Mouse (Mus musculus) lung, adult 2 months (tissue): ENCODE data around the gene Ocm. TPM values are rescaled to one million over a fixed set of nuclear protein-coding genes. Genes with fewer than 3 reads are reported as not detected.
"Not testable (repeated sequence)": the region's sequence is repeated elsewhere in the genome, so short reads cannot be mapped to it uniquely, and the experiment has no call there.

Source experiments
- DNase-seq: peaks from one replicate; pipeline ENCODE4 v3.0.0; 2022
- H3K4me1 ChIP-seq: fragments of 200-500 bp; 2 replicates; pipeline ENCODE4 v1.6.1; 2011; ENCODE audit warnings: low read length; ENCODE audit not compliant: control insufficient read depth, insufficient read depth
- H3K4me3 ChIP-seq: fragments of 200-500 bp; replicated peaks from 2 replicates; pipeline ENCODE3; 2011; ENCODE audit warnings: low read depth, mild to moderate bottlenecking, control low read depth, low read length; ENCODE audit errors: extremely low read depth
- CTCF ChIP-seq: fragments of 200-500 bp; IDR thresholded peaks from 2 replicates; pipeline ENCODE4 v1.5.1; 2011; ENCODE audit warnings: mild to moderate bottlenecking, low read length, control low read depth; ENCODE audit not compliant: insufficient read depth
- POLR2A ChIP-seq: fragments of 200-500 bp; IDR thresholded peaks from 2 replicates; pipeline ENCODE4 v1.6.1; 2011; ENCODE audit warnings: low read depth, mild to moderate bottlenecking, control low read depth, low read length, borderline replicate concordance; ENCODE audit errors: extremely low read depth
- WGBS: fragments of 180-500 bp; shearing (Covaris S2); methylation state at CpG from one replicate; pipeline ENCODE4 v1.1.7; 2018; 5-methylcytosine and 5-hydroxymethylcytosine counted together
- polyA plus RNA-seq: library from polyadenylated mRNA; depleted of rRNA; stranded (reverse); fragments of >200 nt; gene quantifications from 2 replicates; pipeline ENCODE4 v1.2.3, GENCODE M21; 2012

Gene Ocm
- polyA plus RNA-seq, 1 experiment, result not detected

DNA sequence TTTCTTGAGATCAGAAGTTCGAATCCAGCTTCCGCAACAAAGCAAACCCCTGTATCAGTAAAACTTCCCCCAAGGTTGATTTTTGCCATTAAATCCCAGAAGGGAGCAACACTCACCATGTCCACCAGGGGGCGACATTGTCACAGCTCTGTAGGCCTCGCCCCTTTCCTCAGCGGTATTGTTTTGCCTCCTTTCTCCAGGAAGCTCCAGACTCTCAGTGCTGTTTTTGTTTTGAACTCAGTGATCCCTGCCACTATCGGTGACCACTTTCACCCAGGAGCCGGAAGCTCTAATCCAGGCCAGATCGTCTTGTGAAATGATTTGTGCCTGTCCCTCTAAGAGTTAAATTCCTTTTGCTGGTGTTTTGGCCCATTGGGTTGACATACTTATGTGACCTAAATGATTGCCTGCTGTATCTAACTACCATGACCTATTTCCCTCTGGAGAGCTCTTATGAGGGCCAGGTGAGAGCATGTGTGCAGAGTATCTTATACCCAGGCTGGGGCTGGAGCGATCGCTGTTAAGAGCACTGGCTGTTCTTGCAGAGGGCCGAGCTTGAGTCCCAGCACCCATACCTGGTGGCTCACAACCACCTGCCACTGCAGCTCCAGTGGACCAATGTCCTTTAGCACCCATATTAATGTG lies 14.4 kb upstream of the Ocm start:
- WGBS, result 39% methylated on average over 11 of the region's 11 CpGs

GRCm38 (mm10) chr5:144039886-144040285 lies 13.4 kb upstream of the Ocm start:
- no peak for TF ChIP-seq CTCF
- TF ChIP-seq POLR2A, result no peak
- 87% methylated on average over 5 of the region's 5 CpGs for WGBS
- DNase-seq, result no peak
- Histone ChIP-seq H3K4me1 (no peaks in the 10 kb centered on the region), H3K4me3 (no peak overlapping the region)

More for the DNA sequence above, 14.4 kb upstream of the Ocm start:
- Histone ChIP-seq H3K4me1 (no peaks in the 10 kb centered on the region), H3K4me3 (no peak overlapping the region)
- TF ChIP-seq CTCF, result peak; percentile 95
- no peak for TF ChIP-seq POLR2A
- peak; percentile 78 for DNase-seq

DNA sequence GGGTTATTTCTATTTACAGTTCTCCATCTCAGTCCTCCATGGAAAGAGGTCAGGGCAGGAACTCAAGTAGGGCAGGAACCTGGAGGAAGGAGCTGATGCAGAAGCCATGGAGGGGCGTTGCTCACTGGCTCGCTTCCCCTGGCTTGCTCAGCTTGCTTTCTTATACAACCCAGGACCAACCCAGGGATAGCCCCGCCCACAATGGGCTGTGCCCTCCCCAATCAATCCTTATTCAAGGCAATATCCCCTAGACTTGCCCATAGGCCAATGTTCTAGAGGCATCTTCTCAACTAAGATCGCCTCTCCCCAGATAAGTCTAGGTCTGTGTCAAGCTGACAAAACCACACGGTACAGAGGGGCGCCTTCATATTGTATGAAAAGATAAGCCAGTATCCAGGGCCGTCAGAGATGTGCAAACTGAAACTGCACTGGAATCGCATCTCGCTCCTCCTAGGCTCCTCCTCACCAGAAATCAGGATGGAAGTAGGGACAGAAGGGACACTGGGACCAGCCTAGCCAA lies 12.7 kb upstream of the Ocm start:
- 74% methylated on average over 9 of the region's 9 CpGs for WGBS
- TF ChIP-seq CTCF (no peak), POLR2A (no peak)

GRCm38 (mm10) chr5:144036952-144037351 lies 10.5 kb upstream of the Ocm start:
- Histone ChIP-seq H3K4me3 (no peak overlapping the region), H3K4me1 (no peaks in the 10 kb centered on the region)
- WGBS, result 52% methylated on average over 17 of the region's 17 CpGs
- DNase-seq, result no peak
- TF ChIP-seq CTCF (no peak), POLR2A (no peak)

More for the DNA sequence above, 12.7 kb upstream of the Ocm start:
- Histone ChIP-seq H3K4me3 (no peak overlapping the region), H3K4me1 (no peaks in the 10 kb centered on the region)
- no peak for DNase-seq

GRCm38 (mm10) chr5:144034567-144034966 lies 8.1 kb upstream of the Ocm start:
- Histone ChIP-seq H3K4me1 (no peaks in the 10 kb centered on the region), H3K4me3 (no peak overlapping the region)
- 49% methylated on average over 7 of the region's 7 CpGs for WGBS
- no peak for DNase-seq
- no peak for TF ChIP-seq POLR2A
- no peak for TF ChIP-seq CTCF

DNA sequence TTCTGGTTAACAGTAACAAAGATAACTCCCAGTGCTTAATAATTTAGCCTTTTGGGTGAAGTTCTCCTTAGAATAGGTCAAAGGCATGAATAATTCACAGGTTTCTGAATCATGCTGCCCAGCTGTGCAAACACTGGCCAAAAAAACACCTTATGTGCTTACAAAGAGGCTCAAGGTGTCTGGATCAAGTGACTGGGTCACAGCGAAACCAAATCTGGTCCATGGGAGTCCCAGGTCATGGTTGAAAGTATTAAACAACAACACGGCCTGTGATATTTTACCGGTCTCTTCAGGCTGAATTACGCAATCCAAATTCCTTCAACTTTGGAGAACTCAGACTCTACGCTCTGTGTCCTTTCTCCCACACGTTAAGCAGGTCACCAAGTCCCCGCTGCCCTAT lies 6.0 kb upstream of the Ocm start:
- H3K4me3 ChIP-seq, result no peak overlapping the region
- DNase-seq, result peak; percentile 6
- TF ChIP-seq POLR2A, result no peak
- no peaks in the 10 kb centered on the region for H3K4me1 ChIP-seq
- WGBS, result 63% methylated on average over 7 of the region's 7 CpGs

- TF ChIP-seq POLR2A, result no peak
- TF ChIP-seq CTCF, result no peak
- no peaks in the 10 kb centered on the region; the same call in 1 of the 2 replicates for H3K4me1 ChIP-seq
- no peak overlapping the region for H3K4me3 ChIP-seq
- no peak for DNase-seq
- WGBS, result 86% methylated on average over 9 of the region's 9 CpGs
Observed at GRCm38 (mm10) chr5:144015845-144016244, 10.6 kb downstream of the Ocm start.

- no peak for TF ChIP-seq POLR2A
- TF ChIP-seq CTCF, result no peak
- WGBS, result 52% methylated on average over 3 of the region's 3 CpGs
- no peak overlapping the region for H3K4me3 ChIP-seq
Observed at GRCm38 (mm10) chr5:144015312-144015650, 11.2 kb downstream of the Ocm start.

GRCm38 (mm10) chr5:144014551-144015311 lies 11.7 kb downstream of the Ocm start, which contains the start of gene Ccz1:
Gene Ccz1 (minus strand): TSS chr5:144014877.
- DNase-seq, result peak; percentile 77
- peak within 1 kb of the TSS; percentile 96 for H3K4me3 ChIP-seq
- 4% methylated on average over 47 of the region's 47 CpGs for WGBS
- TF ChIP-seq CTCF (no peak), POLR2A (peak; percentile 62; the same call in 1 of the 2 replicates)
- H3K4me1 ChIP-seq, result no peaks in the 10 kb centered on the region; the same call in 1 of the 2 replicates

More at GRCm38 (mm10) chr5:144015312-144015650, 11.2 kb downstream of the Ocm start:
- DNase-seq, result no peak
- H3K4me1 ChIP-seq, result no peaks in the 10 kb centered on the region; the same call in 1 of the 2 replicates

GRCm38 (mm10) chr5:144013366-144014134 lies 12.9 kb downstream of the Ocm start:
- not testable (repeated sequence) for H3K4me1 ChIP-seq, H3K4me3 ChIP-seq
- 54% methylated on average over 13 of the region's 13 CpGs for WGBS

More at GRCm38 (mm10) chr5:144013366-144014134, 12.9 kb downstream of the Ocm start:
- DNase-seq, result not testable (repeated sequence)
